Comparison of ENCODE assay signal across 8 mouse cellular contexts in the genomic region with DNA sequence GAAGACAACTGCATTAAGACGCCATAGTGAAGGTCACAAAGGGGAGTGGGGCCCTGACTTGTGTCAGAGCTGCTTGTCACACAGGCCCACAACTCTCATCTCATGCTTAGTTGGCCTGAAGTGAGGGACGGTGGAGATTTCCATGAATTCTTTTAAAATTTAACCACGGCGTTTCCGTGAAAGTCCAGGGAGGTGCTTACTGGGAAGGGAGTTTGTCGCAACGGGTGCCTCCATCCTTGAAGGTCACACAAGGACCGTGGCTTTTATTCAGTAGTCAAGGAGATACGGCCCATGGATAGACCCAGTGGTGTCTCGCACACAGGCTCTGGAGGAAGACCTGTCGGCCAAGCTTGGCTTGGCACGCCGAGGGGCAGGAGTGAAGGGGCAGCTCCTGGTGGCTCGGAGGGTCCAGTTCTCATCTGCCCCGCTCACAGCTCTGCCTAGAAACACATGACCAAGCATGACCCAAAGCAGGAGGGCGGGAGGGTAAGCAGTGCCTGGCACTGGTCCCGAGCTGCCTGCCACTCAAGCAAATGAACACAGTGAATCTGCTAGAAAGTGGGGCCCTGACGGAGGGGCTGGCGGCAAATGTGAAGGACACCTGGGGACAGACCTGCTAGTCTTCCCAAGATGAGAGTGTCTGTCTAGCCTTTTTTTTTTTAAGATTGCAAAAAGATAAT.
A peak's percentile ranks its signal among the peaks of the same experiment; 100 is the strongest.
DNase-seq lines count a peak whose midpoint lies in the region; ATAC-seq lines count a peak whose summit lies in the region.
"Had no signal": no experiment of that assay in that cellular context is flagged by ENCODE, and none has a peak within 500 bp of the region (broad histone marks: within the 10 kb centered on the region; RNA-seq: fewer than 3 reads in every experiment).

No protein-coding gene starts in this region.

- DNase-seq in heart, adult 9 months (ENCODE audit: low spot score in 2 of 2): no peak
- DNase-seq in retina, postnatal 1 day: peak; percentile 73
- DNase-seq in retina, embryonic 14.5 days (ENCODE audit: low spot score): no peak
- DNase-seq in testis, postnatal 14 days (ENCODE audit: low spot score): no peak
- no peak for DNase-seq in frontal cortex, postnatal 25 days (ENCODE audit: low spot score in 2 of 2)

- H3K4me1 ChIP-seq in heart, embryonic 11.5 days (ENCODE audit: control insufficient read depth, insufficient read depth, low read length): peaks cover 97% of the 10 kb centered on the region
- peaks cover 98% of the 10 kb centered on the region for H3K4me1 ChIP-seq in kidney, embryonic 15.5 days

- H3K9ac ChIP-seq in heart, embryonic 11.5 days (ENCODE audit: low read depth, low read length): no peak overlapping the region
- H3K9ac ChIP-seq in kidney, embryonic 15.5 days: no peak overlapping the region; the same call in 1 of the 2 replicates

- H3K36me3 ChIP-seq in heart, embryonic 11.5 days (ENCODE audit: control insufficient read depth, insufficient read depth, low read length): no peaks in the 10 kb centered on the region
- H3K36me3 ChIP-seq in kidney, embryonic 15.5 days: 0 out of 2 replicates have a peak, but pooled peaks cover under 1% of the 10 kb centered on the region

- H3K9me3 ChIP-seq in heart, embryonic 11.5 days (replicated peaks; ENCODE audit: control insufficient read depth, low read length): no peaks in the 10 kb centered on the region
- H3K9me3 ChIP-seq in kidney, embryonic 15.5 days (replicated peaks): no peaks in the 10 kb centered on the region
- H3K9me3 ChIP-seq: G1E had no signal

- peak overlapping the region; percentile 0; the same call in 1 of the 2 replicates for H3K27ac ChIP-seq in heart, embryonic 11.5 days (ENCODE audit: low read depth, low read length)
- peak overlapping the region; percentile 91 for H3K27ac ChIP-seq in kidney, embryonic 15.5 days

- ATAC-seq in heart, embryonic 11.5 days (replicated peaks; ENCODE audit: insufficient number of reproducible peaks, low FRiP score, low TSS enrichment): no peak
- ATAC-seq in kidney, embryonic 15.5 days (replicated peaks; ENCODE audit: low FRiP score): no peak

- WGBS in heart, embryonic 11.5 days (ENCODE audit: insufficient replicate concordance): 71% methylated on average over 19 of the region's 19 CpGs
- 46% methylated on average over 19 of the region's 19 CpGs for WGBS in kidney, embryonic 15.5 days

- H3K4me2 ChIP-seq in heart, embryonic 11.5 days: no peak overlapping the region
- H3K4me2 ChIP-seq in kidney, embryonic 15.5 days: peak overlapping the region; percentile 15; the same call in 1 of the 2 replicates

- H3K4me3 ChIP-seq in heart, embryonic 11.5 days (ENCODE audit: low read depth, low read length): no peak overlapping the region
- no peak overlapping the region for H3K4me3 ChIP-seq in kidney, embryonic 15.5 days (replicated peaks)

- no peaks in the 10 kb centered on the region for H3K27me3 ChIP-seq in heart, embryonic 11.5 days (ENCODE audit: control insufficient read depth, insufficient read depth, low read length)
- no peaks in the 10 kb centered on the region for H3K27me3 ChIP-seq in kidney, embryonic 15.5 days
